Mouse (Mus musculus): ENCODE measurements at regions not wholly inside any gene's neighbourhood (a gene's known extent, or its start where the extent isn't known, plus 50 kb on each side); places are given as distances from the start of the nearest gene placed in this dataset.
"Not testable (repeated sequence)": the region's sequence is repeated elsewhere in the genome, so short reads cannot be mapped to it uniquely, and the experiment has no call there.

DNA sequence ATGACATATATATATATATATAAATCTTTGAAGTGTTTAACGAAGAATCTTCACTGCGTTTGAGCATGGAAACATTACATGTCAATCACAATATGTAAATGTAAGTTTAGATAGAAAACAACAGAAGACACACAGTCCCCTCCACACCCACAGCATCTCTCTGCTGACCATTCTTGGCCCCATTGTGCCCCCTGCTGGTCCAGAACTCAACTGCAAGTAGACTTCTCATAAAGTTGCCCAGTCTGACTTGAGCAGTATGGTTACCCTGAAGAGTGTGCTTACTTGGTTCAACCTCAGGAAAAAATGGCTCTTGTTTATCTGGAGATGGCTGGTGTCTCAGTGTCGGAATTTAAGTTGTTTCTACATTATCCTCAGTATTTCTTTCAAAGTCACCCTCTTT lies 423.3 kb upstream of the Zfp386 start:
- in situ Hi-C loops (cut with MboI; ENCODE audit: low pct_unique_long_range_greater_than_20kb in 1 of 2, low sequenced_read_pairs in 2 of 2, unreplicated experiment in 1 of 2): loop anchor here (25.0 kb wide), 2 partner anchors 287 to 437 kb away; no protein-coding TSS in a partner anchor

DNA sequence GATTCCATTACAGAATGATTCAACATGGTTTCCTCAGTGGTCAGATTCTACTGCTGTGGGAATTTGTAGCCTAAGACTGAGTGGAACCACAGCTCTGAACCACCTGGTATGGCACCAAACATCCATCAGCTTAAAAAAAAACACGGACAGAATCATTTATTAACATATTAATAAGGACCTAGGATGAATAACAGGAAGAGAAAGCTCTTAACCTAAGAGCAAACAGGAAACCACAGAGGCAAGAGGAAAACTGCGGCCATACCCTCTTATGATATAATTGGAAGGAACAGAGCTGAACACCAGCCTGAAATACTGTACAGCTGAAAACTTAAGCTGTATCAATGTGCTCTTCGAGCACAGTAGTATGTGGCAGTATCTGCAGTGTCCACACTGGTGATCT lies 399.9 kb upstream of the Zfp386 start:
- in situ Hi-C loops (cut with MboI; ENCODE audit: low pct_unique_long_range_greater_than_20kb in 1 of 2, low sequenced_read_pairs in 2 of 2, unreplicated experiment in 1 of 2): loop anchor here in 1 of 2 experiments (5.0 to 25.0 kb wide), 2 partner anchors 430 to 510 kb away; no protein-coding TSS in a partner anchor

DNA sequence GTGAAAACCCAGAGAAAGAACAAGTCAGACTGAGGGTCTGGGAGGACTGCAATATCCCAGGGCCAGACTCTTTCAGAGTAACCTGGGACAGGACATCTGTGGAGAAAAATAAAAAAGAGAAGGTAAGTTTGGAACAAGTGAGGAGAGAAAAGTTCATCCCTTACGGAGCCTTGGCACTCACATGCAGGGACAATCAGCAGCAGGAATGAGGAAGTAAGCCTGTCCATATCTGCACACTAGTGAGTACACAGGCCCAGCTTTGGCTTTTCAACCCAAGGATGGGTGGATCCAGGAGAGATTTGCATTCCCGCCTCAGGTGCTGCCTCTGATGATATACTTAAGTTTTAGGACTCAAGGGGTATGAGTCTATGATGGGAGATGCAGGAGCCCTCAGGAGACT lies 399.4 kb upstream of the Zfp386 start:
- in situ Hi-C loops (cut with MboI; ENCODE audit: low pct_unique_long_range_greater_than_20kb in 1 of 2, low sequenced_read_pairs in 2 of 2, unreplicated experiment in 1 of 2): loop anchor here in 1 of 2 experiments (5.0 to 25.0 kb wide), 2 partner anchors 431 to 511 kb away; no protein-coding TSS in a partner anchor

DNA sequence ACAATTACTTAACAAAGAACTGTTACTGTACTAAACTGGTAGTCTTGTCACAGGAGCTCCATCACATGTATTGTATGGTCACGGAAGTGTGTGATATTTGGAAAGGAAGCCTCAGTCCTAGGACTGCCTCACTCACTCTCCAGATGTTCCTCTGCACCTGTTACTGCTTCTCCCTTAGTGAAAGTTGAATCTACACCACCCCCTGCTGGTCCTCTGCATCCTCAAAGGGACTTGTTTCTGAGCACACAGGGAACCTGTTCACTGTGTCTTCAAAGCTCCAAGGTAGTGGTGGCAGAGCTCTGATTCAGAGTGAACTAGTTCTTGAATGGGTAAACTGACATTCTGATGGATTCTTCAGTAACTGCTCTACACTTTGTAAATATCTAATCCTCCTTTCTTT lies 391.7 kb upstream of the Zfp386 start:
- in situ Hi-C loops (cut with MboI; ENCODE audit: low pct_unique_long_range_greater_than_20kb in 1 of 2, low sequenced_read_pairs in 2 of 2, unreplicated experiment in 1 of 2): no loop called here

DNA sequence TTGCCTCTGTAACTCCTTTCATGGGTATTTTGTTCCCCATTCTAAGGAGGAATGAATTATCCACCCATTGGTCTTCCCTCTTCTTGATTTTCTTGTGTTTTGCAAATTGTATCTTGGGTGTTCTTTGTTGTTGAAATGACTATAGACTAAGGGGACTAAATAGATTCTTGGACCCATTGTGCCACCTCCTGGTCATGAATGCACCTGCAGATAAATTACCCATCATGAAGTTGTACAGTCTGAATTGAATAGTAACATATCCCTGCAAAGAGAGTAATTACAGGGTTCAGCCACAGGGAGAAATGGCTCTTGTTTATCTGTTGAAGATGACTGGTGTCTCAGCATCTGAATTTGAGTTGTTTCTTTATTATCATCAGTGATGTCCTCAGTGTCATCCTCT lies 383.4 kb upstream of the Zfp386 start:
- in situ Hi-C loops (cut with MboI; ENCODE audit: low pct_unique_long_range_greater_than_20kb in 1 of 2, low sequenced_read_pairs in 2 of 2, unreplicated experiment in 1 of 2): not testable (repeated sequence)

DNA sequence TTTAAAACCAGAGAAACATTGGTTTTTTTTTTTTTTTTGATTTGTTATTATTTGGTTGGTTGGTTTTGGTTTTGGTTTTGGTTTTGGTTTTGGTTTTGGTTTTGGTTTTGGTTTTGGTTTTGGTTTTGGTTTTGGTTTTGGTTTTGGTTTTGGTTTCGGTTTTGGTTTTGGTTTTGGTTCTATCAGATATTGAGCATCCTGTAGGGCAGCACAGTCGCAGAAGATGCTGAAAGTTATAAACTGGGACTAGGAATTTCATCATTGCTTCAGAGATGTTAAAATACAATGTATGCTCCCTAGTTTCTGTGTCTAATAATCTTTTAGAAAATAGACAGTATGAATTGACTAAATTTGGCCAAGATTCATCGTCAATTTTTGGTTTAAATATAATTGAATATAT lies 375.8 kb upstream of the Zfp386 start:
- in situ Hi-C loops (cut with MboI; ENCODE audit: low pct_unique_long_range_greater_than_20kb in 1 of 2, low sequenced_read_pairs in 2 of 2, unreplicated experiment in 1 of 2): not testable (repeated sequence)

DNA sequence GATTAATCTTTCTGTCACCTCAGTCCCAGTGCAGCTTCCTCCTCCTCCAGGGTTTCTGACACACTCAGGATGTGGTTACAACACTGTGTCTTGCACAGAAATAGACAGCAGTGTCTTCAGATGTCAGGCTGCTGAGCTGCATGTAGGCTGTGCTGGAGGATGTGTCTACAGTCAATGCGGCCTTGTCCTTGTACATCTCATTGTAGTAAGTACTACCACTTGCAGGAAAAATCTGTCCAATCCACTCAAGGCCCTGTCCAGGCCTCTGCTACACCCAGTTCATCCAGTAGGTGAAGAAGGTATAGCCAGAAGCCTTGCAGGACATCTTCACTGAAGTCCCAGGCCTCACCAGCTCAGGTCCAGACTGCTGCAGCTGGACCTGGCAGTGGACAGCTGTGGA lies 355.7 kb upstream of the Zfp386 start:
- in situ Hi-C loops (cut with MboI; ENCODE audit: low pct_unique_long_range_greater_than_20kb in 1 of 2, low sequenced_read_pairs in 2 of 2, unreplicated experiment in 1 of 2): no loop called here

DNA sequence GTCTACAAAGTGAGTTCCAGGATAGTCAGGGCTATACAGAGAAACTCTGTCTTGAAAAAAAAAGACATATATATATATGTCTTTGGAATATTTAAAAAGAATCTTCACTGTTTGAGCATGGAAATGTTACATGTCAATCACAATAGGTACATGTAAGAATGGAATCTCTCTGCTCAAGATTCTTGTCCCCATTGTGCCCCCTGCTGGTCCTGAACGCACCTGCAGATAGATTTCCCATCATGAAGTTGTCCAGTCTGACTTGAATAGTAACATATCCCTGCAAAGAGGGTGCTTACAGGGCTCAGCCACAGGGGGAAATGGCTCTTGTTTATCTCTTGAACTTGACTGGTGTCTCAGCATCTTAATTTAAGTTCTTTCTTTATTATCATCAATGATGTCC lies 337.7 kb upstream of the Zfp386 start:
- in situ Hi-C loops (cut with MboI; ENCODE audit: low pct_unique_long_range_greater_than_20kb in 1 of 2, low sequenced_read_pairs in 2 of 2, unreplicated experiment in 1 of 2): not testable (repeated sequence)

DNA sequence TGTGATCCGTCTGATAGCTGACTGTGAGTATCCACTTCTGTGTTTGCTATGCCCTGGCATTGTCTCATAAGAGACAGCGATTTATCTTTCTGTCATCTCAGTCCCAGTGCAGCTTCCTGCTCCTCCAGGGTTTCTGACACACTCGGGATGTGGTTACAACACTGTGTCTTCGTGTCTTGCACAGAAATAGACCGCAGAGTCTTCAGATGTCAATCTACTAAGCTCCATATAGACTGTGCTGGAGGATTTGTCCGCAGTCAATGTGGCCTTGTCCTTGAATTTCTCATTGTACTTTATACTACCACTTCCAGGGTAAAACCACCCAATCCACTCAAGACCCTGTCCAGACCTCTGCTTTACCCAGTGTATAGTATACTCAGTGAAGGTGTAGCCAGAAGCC lies 305.5 kb upstream of the Zfp386 start:
- in situ Hi-C loops (cut with MboI; ENCODE audit: low pct_unique_long_range_greater_than_20kb in 1 of 2, low sequenced_read_pairs in 2 of 2, unreplicated experiment in 1 of 2): not testable (repeated sequence)

DNA sequence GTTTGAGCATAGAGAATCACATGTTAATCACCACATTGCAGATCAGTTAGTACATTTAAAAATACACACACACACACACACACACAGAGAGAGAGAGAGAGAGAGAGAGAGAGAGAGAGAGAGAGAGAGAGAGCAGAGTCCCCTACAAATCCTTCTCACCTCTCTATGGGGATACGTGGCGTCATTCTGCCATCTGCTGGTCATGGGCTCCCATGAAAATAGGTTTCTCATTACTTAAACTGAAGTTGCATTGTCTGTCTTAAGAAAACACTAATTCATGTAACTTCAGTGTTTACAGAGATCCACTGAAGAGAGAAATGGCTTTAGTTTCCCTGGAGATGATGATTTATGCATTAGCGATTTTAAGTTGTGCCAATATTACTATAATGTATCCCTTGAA lies 297.9 kb upstream of the Zfp386 start:
- in situ Hi-C loops (cut with MboI; ENCODE audit: low pct_unique_long_range_greater_than_20kb in 1 of 2, low sequenced_read_pairs in 2 of 2, unreplicated experiment in 1 of 2): not testable (repeated sequence)

DNA sequence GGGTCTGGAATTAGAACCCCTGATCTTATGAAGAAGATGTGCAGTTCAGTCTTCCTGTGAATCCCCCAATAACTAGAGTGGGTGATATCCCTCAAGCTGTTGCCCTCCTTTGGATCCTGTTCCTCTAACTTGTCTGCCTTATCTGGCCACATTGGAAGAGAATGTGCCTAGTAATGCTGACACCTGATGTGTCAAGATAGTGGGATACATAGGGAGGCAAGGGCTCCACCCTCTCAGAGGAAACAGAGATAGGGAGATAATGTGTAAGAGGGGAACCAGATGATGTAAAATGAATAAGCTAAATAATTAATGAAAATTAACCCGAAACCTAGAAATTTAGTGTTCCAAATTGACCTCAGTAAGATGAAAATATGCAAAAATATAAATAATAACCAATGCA lies 294.4 kb upstream of the Zfp386 start:
- in situ Hi-C loops (cut with MboI; ENCODE audit: low pct_unique_long_range_greater_than_20kb in 1 of 2, low sequenced_read_pairs in 2 of 2, unreplicated experiment in 1 of 2): not testable (repeated sequence)

DNA sequence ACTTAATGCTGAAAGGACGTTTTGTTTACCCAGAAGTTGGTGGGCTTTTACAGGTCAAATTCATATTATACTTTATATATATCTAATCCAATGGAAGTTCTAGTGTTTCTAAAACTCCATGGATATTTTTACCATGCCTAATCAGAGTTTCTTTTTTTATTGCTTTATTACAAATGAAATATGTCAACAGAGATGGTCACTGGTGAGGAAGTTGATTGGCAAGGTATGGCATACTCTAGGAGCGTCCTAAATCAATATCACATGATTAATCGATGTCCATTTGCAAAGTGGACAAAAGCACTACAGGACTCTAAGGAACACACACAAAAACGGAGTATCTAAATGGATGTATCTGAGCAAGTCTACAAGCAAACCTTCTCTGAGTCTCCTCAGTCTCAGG lies 290.0 kb upstream of the Zfp386 start:
- in situ Hi-C loops (cut with MboI; ENCODE audit: low pct_unique_long_range_greater_than_20kb in 1 of 2, low sequenced_read_pairs in 2 of 2, unreplicated experiment in 1 of 2): not testable (repeated sequence)

DNA sequence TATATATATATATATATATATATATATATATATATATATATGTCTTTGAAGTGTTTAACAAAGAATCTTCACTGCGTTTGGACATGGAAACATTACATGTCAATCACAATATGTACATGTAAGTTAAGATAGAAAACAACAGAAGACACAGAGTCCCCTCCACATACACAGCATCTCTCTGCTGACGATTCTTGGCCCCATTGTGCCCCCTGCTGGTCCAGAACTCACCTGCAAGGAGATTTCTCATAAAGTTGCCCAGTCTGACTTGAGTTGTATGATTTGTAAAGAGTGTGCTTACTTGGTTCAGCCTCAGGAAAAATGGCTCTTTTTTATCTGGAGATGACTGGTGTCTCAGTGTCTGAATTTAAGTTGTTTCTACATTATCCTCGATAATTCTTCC lies 288.5 kb upstream of the Zfp386 start:
- in situ Hi-C loops (cut with MboI; ENCODE audit: low pct_unique_long_range_greater_than_20kb in 1 of 2, low sequenced_read_pairs in 2 of 2, unreplicated experiment in 1 of 2): not testable (repeated sequence)

DNA sequence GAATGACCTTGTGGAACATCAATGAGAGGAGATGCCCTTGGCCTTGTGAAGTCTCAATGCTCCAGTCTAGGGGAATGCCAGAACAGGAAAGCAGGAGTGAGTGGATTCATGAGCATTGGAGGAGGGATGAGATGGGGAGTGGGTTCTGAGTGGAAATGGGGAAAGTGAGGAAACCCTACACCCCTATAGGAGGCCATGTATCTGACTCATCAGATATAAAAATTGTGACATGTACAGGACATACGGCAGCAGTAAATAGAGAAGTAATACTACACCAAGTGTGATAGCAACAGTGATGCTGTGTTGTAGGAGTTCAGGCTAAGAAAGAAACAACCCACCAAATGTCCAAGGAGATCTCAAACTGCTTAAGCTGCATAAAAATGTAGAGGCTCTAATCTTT lies 285.8 kb upstream of the Zfp386 start:
- in situ Hi-C loops (cut with MboI; ENCODE audit: low pct_unique_long_range_greater_than_20kb in 1 of 2, low sequenced_read_pairs in 2 of 2, unreplicated experiment in 1 of 2): not testable (repeated sequence)

DNA sequence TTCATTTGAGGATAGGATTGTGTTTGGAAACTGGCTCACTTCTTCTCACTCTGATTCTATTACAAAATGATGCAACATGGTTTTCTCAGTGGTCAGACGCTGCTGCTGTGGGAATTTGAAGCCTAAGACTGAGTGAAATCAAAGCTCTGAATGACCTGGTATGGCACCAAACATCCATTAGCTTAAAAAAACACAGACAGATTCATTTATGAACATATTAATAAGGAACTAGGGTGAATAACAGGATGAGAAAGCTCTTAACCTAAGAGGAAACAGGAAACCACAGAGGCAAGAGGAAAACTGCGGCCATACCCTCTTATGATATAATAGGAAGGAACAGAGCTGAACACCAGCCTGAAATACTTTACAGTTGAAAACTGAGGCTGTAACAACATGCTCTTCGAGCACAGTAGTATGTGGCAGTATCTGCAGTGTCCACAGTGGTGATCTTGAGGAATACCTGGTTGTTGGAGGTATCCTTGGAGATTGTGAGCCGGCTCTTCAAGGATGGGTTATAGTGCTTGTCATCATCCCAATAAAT lies 282.5 kb upstream of the Zfp386 start:
- in situ Hi-C loops (cut with MboI; ENCODE audit: low pct_unique_long_range_greater_than_20kb in 1 of 2, low sequenced_read_pairs in 2 of 2, unreplicated experiment in 1 of 2): not testable (repeated sequence)

DNA sequence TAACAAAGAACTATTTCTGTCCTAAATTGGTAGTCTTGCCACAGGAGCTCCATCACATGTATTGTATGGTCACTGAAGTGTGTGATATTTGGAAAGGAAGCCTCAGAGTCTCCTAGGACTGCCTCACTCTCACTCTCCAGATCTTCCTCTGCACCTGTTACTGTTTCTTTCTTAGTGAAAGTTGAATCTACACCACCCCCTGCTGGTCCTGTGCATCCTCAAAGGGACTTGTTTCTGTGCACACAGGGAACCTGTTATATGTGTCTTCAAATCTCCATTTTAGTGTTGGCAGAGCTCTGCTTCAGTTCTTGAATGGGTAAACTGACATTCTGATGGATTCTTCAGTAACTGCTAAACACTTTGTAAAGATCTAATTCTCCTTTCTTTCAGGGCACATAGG lies 276.3 kb upstream of the Zfp386 start:
- in situ Hi-C loops (cut with MboI; ENCODE audit: low pct_unique_long_range_greater_than_20kb in 1 of 2, low sequenced_read_pairs in 2 of 2, unreplicated experiment in 1 of 2): not testable (repeated sequence)

DNA sequence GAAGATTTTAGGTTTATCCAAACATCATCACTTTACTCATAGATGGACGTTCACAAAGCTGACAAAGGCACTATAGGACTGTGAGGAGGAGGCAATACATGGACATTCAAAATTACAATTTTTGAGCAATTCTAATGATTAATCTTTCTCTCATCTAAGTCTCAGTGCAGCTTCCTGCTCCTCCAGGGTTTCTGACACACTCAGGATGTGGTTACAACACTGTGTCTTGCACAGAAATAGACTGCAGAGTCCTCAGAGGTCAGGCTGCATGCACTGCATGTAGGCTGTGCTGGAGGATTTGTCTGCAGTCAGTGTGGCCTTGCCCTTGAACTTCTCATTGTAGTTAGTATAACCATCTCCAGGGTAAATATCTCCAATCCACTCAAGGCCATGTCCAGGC lies 257.2 kb upstream of the Zfp386 start:
- in situ Hi-C loops (cut with MboI; ENCODE audit: low pct_unique_long_range_greater_than_20kb in 1 of 2, low sequenced_read_pairs in 2 of 2, unreplicated experiment in 1 of 2): not testable (repeated sequence)

DNA sequence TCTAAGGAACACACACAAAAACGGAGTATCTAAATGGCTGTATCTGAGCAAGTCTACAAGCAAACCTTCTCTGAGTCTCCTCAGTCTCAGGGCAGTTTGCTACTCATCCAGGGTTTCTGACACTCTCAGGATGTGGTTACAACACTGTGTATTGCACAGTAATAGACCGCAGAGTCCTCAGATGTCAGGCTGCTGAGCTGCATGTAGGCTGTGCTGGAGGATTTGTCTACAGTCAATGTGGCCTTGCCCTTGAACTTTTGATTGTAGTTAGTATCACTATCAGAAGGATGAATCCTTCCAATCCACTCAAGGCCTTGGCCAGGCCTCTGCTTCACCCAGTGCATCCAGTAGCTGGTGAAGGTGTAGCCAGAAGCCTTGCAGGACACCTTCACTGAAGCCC lies 245.0 kb upstream of the Zfp386 start:
- in situ Hi-C loops (cut with MboI; ENCODE audit: low pct_unique_long_range_greater_than_20kb in 1 of 2, low sequenced_read_pairs in 2 of 2, unreplicated experiment in 1 of 2): not testable (repeated sequence)

DNA sequence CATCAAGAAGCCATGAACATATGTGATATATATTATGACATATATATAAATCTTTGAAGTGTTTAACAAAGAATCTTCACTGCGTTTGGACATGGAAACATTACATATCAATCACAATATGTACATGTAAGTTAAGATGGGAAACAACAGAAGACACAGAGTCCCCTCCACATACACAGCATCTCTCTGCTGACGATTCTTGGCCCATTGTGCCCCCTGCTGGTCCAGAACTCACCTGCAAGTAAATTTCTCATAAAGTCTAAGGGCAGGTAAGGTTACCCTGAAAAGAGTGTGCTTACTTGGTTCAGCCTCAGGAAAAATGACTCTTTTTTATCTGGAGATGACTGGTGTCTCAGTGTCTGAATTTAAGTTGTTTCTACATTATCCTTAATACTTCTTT lies 243.8 kb upstream of the Zfp386 start:
- in situ Hi-C loops (cut with MboI; ENCODE audit: low pct_unique_long_range_greater_than_20kb in 1 of 2, low sequenced_read_pairs in 2 of 2, unreplicated experiment in 1 of 2): not testable (repeated sequence)

DNA sequence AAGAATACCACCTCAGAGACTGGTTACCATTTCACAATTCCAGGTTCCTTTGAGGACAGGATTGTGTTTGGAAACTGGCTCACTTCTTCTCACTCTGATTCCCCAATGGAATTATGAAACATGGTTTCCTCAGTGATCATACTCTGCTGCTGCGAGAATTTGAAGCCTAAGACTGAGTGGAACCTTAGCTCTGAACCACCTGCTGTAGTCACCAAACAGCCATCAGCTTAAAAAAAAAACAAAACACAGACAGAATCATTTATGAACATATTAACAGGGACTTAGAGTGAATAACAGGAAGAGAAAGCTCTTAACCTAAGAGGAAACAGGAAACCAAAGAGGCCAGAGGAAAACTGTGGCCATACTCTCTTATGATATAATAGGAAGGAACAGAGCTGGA lies 239.5 kb upstream of the Zfp386 start:
- in situ Hi-C loops (cut with MboI; ENCODE audit: low pct_unique_long_range_greater_than_20kb in 1 of 2, low sequenced_read_pairs in 2 of 2, unreplicated experiment in 1 of 2): no loop called here
